Mouse (Mus musculus) testis, adult 2 months (tissue): ENCODE measurements around the gene 4930556J24Rik.

Experiments
- CTCF ChIP-seq: fragments of 200-500 bp; IDR thresholded peaks from 2 replicates; pipeline ENCODE4 v1.5.1; 2012; ENCODE audit warnings: low read depth, mild to moderate bottlenecking, inconsistent platforms, low read length, moderate library complexity; ENCODE audit not compliant: control insufficient read depth, insufficient read depth, insufficient replicate concordance
- POLR2A ChIP-seq: fragments of 200-500 bp; IDR thresholded peaks from 2 replicates; pipeline ENCODE4 v1.6.1; 2012; ENCODE audit warnings: low read depth, mild to moderate bottlenecking, inconsistent platforms, low read length, moderate library complexity; ENCODE audit not compliant: control insufficient read depth

DNA sequence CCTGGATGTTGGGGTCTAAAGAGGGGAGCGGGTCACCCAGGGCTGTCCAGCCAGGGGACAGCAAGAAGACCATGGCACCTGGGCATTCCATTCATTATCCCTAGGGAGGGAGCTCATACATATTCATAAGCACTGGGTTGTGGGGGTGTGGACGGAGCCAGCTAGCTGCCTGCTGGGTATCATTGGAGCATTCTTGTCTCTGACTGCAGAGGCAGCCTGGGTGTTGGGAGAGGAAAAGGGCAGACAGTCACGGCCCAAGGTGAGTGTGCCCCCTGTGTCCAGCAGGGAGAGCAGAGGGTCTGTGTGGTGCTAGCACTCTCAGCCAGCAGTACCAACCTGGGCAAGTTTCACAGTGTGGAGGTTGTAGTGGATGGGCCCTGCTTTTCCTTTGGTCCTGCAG lies 13.2 kb upstream of the 4930556J24Rik start:
- TF ChIP-seq POLR2A (no peak), CTCF (no peak)
